Mouse (Mus musculus) urinary bladder, adult 18-20 months (tissue): ENCODE measurements around the gene Tgfbr1.

Experiments
- DNase-seq, 2 experiments: peaks; one replicate each; pipeline ENCODE4 v3.0.0; 2022; ENCODE audit warnings: low spot score in 2 of 2, mixed read lengths in 2 of 2

Gene Tgfbr1

DNA sequence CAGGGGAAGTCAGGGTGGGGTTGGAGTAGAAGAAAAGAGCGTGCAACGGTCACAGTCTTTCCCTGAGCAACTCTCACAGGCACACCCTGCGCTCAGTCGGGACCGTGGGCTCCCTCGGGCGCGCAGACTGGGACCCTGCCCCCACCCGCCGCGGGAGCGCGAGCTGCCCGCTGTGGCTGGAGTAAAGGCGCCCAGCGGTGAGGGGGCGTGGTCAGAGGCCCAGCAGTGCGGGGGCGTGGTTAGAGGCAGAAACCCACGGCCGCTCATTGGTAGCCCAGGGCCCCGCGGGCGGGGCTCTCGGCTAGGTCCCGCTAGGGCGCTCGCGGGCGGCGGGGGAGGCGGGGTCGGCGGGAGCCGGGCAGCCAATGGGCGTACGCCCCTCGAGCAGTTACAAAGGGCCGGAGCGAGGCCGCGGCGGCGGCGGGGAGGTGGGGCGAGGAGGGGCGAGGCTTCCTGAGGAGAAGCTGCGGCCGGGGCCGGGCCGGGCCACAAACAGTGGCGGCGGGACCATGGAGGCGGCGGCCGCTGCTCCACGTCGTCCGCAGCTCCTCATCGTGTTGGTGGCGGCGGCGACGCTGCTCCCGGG, at the start of gene Tgfbr1:
TSS of gene Tgfbr1 (plus strand) at position 420 of the 586 bp plus-strand sequence.
- DNase-seq, result peak; percentile 97 to 99

DNA sequence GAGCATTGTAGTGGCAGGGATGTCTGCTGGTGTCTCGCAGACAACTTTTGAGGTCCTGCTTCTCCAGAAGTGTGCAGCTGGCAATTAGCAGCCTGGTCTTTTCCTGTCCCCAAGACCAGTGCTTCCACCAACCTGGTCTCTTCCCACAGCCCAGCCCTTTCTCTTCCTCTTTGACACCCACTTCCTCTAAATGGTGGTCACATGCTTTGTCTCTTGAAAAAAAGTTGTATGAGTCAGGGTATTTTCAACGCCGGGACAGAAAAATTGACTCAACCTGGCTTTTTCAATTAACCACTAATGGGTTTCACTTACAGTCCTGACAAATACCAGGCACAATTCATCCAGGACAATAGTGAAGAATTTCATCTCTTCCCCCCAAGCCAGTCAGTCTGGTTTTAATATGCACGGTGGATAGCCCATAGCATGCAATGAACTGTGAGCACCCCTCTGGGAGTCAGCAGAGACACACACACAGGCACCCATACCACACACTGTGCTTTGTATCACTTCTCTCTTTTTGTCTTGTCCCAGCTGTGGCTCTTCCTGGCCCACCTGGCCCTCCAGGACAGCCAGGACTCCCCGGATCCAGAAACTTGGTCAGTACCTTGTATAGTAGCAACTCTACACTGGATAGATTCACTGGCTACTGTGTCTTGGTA, 49.6 kb upstream of the Tgfbr1 start:
- no peak for DNase-seq

DNA sequence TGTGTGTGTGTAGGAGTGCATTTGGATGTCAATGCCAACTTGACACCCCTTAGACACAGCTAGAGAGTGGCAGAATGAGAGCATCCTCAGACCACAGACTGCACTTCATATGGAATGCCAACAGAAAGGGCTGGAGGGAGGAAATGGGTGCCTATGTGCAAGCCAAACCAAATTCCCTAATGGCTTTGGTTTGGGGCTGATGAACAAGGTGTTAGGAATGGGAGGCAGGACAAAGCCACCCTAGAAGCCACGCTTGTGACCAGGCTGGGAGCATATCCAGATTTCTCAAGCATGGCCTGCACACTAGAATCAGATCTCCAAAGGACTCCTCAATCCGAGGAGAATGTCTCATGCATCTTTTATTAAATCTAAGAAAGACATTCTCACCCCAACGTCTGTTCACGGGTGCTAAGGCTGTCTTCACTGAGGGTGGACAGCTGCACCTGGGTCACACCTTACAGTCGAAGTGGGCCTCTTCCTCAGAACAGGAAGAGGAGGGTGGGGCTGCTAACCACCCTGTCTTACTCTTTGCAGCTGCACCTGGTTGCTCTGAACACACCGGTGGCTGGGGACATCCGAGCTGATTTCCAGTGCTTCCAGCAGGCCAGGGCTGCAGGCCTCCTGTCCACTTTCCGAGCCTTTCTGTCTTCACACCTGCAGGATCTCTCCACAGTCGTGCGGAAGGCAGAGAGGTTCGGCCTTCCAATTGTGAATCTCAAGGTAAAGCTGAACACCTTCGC, 43.0 kb upstream of the Tgfbr1 start:
- DNase-seq, result no peak

DNA sequence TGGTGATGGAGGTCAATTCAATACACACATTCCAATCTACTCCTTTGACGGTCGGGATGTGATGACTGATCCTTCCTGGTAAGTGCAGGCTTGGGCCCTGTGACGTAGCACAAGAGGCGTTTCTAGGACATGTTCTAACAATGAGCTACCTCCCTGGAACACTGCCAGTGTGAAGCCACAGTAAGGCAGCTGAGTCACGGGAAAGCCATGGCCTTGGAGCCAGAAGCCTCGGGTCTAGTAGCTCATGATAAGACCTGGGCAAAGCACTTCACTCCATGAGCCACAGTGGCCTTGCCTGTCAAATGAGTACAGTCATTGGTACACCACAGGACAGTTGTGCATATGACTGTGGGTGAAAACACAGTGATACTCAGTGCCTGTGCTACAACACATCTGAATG, 42.2 kb upstream of the Tgfbr1 start:
- peak in 1 of 2 experiments; percentile 80 for DNase-seq

DNA sequence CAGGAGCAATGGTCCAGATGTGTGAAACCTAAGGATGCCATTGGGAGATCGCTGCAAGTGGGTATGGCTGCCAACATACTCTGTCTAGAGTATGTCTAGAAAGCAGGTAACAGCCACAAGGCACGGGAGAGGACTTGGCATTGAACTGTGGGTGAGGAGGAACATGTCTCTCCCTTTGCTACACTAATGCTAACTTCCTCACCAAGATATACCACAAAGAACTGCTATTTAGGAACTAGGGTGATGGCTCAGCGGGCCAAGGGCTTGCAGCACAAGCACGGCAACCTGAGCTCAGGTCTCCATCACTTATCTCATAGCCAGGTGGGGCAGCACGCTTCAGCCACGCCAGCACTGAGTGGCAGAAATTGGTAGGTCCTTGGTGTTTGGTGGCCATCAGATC, 41.6 kb upstream of the Tgfbr1 start:
- DNase-seq, result no peak

DNA sequence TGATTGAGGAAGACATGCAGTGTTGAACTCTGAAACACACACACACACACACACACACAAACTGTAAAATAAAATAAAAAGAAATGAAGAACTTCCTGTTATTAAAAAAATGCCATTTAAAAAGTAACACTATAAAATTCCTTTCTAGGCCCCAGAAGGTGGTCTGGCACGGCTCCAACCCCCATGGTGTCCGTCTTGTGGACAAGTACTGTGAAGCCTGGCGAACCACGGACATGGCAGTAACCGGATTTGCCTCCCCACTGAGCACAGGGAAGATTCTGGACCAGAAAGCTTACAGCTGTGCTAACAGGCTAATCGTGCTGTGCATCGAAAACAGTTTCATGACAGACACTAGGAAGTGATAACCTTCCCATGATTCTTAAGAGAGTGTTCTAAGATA, 41.1 kb upstream of the Tgfbr1 start:
- no peak for DNase-seq

DNA sequence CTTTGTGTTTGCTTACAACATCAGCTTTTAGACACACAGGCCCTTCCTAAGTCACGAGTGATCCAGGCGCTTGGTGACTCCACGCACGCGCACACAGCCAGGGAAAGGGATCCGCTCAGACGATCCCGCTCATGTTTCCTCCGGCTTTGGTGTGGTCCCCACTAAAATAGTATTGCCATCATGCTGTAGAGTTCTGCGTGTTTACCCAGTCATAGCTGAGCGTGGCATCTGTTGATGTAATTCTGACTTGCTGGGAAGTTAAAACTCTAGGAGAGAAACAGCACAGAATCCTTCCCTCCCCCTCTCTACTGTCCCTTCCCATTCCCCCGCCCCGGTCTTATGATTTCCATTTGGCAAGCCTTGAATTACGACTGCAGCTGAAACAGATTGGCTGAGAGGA, 40.3 kb upstream of the Tgfbr1 start:
- DNase-seq, result no peak

DNA sequence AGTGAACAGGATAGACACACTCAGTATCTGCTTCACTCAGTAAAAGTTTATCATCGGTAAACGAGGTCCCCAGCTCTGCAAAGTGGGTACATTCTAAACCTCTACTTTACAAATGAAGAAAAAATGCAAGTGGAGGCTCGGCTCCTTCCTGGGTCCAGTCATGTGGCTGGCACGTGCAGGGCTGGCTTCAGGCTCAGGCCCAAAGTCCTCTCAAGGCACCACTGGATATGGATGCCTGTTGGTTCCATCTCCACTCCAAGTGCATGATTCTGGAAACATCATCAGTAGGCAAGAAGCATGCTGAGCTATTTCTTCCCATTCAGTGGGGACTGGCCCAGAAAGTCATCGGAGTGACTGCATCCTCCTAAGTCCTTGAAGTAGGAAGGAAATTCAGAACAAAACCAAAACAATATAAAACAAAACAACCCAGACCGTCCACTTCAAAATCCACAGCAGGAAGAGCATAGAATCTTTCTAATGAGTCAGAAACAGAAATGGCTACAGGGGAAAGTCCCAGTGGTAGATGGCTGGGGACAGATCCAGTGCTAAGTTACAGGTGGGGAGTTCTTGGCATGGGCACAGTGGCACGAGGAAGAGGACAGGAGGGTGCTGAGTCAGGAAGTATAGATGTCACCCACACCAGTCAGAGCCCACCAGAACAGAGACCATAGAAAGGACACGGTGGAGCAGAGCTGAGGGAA, 39.2 kb upstream of the Tgfbr1 start:
- no peak for DNase-seq

DNA sequence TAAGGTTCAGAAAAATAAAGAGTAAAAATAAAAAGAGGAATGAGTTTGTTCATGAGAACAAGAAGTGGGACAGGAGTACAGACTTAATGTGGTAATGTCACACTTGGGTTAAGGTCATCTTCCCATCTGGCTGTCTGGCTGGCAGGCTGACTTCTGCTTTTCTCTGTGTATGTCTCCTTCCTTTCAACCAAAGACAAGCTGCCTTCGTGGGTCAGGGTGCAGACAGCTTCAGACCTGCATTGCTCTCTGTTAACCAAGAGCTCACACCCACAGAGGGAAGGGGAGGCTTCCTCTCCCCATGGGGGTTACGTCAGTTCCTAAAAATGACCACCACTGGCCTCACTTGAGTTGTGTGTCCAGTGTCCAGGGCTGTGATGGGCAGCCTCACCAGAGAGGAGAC, 37.6 kb upstream of the Tgfbr1 start:
- DNase-seq, result no peak

DNA sequence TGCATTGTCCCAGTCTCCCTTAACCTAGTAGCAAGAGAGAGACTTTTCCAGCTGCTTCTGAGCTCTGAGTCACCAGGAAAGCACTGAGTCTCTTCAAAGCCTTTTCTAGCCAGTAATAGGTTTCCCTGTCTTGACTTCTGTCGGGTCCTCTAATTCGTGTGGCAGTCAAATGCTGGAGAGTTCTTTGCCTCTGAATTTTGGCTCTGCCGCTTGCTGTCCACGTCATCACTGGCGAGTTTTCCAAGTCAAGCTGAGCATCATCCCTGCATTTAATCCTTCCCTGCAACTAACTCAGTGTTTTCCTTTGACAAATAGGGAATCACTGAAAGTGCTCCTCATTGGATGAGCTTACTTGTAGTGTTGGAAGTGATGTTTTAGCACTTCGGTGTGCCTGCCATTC, 36.6 kb upstream of the Tgfbr1 start:
- DNase-seq, result no peak

DNA sequence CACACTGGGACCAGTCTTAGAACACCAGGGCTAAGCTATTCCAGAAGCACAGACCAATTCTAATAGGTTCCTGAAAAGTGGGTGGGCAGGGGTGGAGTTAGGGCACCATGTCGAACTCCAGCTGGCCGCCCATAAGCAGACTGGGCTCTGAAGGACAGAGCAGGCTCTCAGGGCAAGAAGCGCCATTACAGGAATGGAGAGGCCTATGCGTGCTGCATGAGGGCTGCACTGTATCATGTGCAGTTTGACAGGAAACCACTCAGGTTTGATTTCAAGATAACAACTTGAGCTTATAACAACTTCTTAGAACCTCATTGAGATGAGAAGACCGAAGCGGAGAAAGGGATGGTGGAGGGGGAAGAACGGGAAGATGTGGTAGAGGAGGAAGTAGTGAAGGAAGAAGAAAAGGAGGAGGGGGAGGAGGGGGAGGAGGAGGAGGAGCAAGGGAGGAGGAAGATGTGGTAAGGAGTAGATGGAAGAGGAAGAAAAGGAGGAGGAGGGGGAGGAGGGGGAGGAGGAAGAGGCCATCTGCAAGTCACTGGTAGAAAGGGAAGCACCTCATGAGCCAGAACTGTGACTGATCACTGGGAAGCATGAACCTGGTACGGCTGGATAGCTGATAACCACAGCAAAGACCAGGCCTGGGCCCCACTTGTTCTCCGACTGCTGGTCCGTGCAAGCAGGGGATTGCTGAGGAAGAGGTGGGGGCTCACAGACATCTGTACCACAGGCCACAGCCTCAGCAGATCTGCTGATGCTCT, 33.3 kb upstream of the Tgfbr1 start:
- no peak for DNase-seq

DNA sequence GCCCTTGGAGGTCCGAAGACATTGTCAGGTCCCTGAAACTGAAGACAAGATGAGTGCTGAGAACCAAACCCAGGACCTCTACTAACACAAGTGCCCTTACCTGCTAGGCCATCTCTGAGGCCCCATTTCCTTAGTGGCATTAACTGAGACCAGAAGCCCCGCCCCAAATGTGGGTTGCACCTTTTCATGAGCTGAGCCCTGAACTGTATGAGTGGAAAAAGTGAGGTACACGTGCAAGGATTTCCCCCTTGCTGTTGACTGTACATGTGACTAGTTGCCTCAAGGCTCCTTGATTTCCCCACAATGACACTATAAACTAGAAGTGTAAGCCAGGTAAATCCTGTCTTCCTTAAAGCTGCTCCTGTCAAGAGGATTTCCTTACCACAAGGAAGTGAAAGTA, 30.7 kb upstream of the Tgfbr1 start:
- DNase-seq, result no peak

DNA sequence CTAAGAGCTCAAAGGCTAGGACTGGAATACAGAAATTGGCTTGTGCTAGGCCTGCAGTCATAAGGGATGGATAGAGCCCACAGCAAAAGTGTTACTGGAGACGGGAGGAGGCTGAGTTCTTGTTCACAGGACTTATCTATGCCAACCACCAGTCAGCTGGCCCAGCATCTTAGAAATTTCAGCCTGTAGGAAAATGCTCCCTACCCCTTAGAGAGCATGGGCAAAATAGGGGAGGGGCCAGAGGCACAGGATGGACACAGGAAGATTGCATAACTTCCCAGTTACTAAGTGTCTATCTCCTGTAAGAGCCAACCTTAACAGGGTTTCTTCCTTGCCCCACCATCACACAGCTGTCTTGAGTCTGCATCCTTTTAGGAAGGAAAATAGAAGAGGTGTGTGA, 28.8 kb upstream of the Tgfbr1 start:
- no peak for DNase-seq

DNA sequence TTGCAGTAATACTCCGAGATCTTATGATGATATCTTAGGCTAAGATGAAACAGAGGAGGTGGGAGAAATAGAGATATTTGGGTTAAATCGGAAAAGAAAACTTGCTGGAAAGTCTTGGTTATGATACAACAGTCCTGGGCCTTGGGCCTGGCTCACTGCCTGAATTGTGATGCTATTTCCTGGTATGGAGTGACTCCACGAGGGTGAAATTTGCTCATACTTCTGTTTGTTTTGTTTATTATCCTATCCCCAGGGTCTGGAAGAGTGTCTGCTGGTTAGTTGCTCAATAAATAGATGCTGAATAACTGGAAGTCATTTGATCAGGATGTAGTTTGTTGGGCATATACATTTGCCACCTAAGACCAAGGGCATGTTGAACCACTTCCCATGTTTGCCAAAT, 25.2 kb upstream of the Tgfbr1 start:
- DNase-seq, result no peak

DNA sequence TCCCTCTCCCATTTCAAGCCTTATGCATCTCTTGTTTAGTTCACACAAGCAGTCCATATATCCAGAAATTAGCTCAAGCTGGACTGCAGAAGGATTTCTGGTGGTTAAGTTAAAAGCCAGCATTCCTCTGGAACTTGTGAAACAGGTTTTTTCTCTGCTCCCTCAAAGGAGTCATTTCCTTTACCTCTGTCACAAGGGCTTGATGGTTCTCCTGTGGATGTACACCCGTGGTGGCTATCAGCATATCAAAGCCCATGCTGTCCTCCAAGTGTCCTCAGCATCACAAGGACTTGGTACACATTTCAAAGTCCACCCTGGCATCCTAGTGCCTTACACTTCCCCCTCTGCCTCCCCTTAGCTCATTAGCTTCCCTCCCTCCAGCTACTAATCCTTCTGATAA, 23.7 kb upstream of the Tgfbr1 start:
- no peak for DNase-seq

DNA sequence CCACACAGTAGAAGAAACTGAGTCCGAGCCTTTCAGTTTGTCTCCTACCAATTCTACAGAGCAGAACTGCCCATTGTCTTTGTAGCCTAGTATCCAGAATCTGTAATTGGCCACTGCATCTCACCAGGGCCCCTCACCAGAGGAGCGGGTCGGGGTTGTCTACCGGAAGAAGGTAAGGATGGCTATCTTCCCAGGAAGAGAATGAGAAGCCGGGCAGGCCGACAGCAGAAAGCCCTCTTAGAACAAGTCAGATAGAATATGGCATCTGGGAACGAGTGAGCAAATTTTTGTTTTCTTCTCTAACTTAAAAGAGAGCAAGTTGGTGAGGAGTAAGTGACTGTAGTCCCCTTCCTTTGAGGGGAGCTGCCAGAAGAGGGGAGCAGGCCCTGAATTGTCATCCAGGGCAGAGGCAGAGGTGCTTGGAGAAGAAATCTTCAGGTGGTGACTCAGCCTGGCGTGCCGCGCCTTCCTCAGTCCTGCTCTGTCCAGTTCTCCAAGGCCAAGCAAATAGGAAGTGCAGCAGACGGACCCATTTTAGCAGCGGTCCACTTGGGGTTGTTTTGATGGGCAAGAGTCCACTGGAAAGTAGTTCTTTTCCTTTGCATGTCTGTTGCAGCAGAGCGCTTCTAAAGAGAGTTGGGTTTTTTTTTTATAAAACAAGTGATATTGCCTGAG, 22.5 kb upstream of the Tgfbr1 start:
- no peak for DNase-seq

DNA sequence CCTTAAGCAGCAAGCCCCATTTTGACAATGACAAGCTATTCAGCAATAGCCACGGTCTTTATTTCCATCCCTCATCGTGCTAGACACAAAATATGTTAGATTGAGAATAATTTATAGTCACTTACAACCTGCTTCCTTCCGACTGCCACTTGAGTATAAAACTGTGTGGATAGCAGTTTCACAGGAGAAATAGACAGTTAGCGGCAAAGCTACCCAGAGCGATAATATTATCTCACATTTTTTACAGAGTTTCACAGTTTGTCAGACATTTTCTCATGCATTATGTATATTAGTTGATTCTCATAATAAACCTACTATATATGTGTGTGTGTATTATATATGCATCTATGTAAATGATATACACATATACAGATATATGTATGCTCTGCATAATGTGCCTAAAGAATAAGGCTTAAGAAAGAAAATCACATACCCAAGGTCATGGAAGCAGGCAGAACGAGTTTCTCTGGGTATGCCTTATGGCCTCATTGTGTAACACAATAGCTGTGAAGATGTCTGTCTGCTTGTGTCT, 20.1 kb upstream of the Tgfbr1 start:
- DNase-seq, result no peak

DNA sequence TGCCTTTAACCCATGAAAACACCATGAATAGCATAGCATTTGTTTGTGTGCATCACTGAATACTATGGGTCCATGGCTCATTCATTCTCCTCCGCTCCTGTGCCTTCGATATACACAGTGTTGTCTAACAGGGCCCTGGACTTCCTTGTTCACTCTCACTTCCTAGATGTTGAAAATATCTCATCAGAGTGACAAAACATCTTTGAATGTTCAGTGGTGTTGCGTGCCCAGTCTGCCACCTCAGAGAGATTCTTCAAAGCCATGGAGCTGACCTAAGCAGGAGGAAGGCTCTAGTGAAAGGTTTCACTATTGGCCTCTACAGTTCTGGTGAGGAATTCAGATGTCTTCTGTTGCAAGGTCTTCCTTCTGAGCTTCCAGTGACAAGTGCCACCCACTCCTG, 19.5 kb upstream of the Tgfbr1 start:
- DNase-seq, result no peak

DNA sequence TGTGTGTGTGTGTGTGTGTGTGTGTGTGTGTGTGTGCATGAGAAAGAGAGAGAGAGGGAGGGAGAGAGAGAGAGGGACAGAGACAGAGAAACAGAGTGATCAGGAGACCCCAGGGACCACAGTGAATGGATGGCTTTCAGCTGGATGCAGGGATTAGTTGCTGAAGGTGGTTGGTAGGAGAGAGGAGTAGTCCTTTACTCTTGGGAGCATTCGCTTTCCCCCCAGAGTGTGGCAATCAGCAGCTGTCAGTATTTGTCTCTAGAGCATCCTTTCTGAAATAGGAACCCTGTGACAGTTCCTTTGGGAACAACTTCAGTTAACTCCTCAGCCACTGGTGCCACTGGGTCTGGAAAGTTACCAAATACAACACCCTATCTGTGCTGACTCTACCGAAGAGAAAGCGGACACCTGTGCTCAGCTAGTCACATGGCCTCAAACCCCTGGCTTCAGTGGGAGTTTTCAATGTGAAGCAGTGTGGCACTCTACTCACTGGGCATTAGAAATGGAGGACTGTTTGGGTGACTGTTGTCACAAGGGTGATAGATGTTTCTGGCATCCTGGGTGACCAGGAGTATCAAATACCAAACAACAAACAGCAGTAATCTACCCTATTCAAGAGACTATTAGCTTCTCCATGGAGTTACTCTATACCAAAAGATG, 16.0 kb upstream of the Tgfbr1 start:
- DNase-seq, result no peak

DNA sequence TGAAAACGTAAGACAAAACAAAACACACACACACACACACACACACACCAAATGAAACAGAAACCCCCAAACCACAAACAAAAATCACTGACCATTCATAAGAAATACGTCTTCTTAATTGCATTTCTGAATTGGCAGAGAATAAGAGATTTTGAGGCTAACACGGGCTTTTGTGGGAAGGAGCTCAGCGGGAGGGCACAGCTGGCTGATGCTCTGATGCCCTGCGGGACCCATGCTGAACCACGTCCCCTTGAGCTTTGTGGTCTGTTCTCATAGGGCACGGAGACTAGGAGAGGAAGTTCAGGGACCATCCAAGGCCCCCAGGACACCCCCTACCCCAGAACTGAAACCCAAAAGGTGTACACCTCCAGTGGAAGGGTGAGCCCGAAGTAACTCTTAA, 10.4 kb upstream of the Tgfbr1 start:
- DNase-seq, result no peak

DNA sequence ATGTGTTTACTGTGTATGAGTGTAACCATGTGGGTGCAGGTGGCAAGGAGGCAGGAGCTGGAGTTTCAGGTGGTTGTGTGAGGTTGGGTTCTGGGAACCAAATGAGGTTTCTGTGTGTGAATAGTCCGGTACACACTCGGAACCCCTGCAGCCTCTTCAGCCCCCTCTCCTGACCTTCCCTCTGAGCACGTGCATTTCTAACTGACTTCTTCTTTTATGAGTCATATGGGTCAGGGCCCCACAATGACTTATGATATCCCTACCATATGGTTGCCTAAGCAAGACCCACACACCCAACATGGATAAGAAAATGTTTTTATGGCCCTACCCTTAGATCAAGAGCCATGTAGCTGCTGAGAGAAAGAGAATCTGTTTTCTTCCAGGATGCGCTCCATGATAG, 6.0 kb upstream of the Tgfbr1 start:
- DNase-seq, result no peak
